Mouse (Mus musculus) urinary bladder, postnatal 4 days (tissue): ENCODE measurements around the gene Taf12.

Experiments used
- DNase-seq, 2 experiments: peaks; one replicate each; pipeline ENCODE4 v3.0.0; 2021 to 2022; ENCODE audit warnings: low spot score in 2 of 2

Taf12 gene

GRCm38 (mm10) chr4:132274156-132274862 is at the start of gene Taf12:
Gene Taf12 (plus strand): TSS chr4:132274375.
- peak; percentile 89 to 92 for DNase-seq

DNA sequence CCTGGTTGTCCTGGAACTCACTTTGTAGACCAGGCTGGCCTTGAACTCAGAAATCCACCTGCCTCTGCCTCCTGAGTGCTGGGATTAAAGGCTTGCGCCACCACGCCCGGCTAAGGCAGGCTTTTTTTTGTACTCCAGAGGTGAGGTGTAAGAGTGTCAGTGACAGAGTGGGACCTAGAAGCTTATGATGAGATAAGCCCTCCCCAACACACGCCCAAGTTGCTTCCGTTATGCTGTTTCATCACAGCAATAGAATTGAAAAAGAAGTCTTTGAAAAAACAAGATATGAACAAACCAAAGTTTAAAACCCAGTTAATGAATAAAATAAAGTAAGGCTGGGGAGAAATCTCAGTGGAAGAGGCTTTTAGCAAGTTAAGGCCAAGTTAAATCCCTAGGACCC is 43.8 kb upstream of the Taf12 start:
- no peak for DNase-seq

DNA sequence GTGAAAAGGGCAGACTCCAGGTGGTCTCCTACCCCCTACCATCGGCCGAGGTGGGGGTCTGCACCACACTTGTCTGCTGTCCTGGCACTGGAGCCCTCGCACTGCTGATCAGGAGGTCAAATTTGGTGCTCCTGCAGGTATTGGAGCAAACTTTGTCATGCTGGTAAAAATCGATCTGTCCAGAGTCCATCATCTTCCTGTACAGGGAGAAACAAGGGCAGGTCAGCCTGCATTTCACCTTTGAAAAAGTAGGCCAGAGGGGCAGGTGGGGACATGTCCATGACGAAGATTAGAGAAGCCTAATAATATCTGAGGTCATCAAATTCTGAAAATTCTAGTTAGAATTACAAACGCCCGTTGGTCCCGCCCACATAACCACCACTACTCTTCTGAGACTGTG is 39.5 kb upstream of the Taf12 start:
- no peak for DNase-seq

GRCm38 (mm10) chr4:132238356-132238755 is 35.8 kb upstream of the Taf12 start:
- DNase-seq: no peak

DNA sequence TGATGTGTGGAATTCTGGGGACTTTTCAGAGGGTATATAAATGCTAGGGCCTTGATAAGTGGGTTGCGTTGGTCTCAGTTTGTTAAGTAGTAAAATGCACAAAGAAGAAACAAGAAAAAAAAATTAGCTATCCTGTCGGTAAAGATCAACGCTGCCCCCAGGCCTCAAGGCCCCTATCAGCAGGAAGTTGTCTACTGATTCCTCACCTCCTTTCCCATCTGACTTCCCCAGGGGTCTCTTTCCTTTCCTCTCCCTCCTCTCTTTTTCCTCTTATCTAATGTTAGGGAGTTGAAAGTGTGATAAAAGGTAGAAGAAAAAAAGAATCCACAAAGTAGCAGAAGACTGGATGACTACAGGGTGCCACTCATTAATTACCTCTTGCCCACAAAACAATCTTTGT is 33.8 kb upstream of the Taf12 start:
- no peak for DNase-seq

- DNase-seq: no peak
Observed at GRCm38 (mm10) chr4:132241208-132241607, 33.0 kb upstream of the Taf12 start.

- no peak for DNase-seq
Observed at GRCm38 (mm10) chr4:132245643-132246042, 28.5 kb upstream of the Taf12 start.

GRCm38 (mm10) chr4:132247451-132247997 is 26.7 kb upstream of the Taf12 start:
- no peak for DNase-seq

DNA sequence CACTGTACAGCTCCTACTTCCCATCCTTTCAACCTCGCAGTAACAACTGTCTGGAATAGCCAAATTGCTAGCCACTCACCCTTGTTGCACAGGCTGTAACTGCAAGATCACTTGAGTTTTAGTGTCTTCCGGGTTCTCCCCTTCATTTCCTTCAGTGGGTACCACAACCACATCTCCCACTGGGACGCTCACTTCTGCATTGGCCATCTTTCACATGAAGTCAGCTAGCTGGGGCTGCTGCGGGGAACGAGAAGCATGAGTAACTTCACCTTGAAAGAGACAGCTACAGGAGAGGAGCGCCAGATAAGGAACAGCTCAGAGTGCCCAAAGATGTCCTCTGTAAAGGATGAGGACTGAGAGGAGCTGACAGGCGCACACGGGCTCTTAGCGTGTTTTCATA is 22.6 kb upstream of the Taf12 start:
- no peak for DNase-seq

- no peak for DNase-seq
Observed at GRCm38 (mm10) chr4:132253128-132253527, 21.0 kb upstream of the Taf12 start.

DNA sequence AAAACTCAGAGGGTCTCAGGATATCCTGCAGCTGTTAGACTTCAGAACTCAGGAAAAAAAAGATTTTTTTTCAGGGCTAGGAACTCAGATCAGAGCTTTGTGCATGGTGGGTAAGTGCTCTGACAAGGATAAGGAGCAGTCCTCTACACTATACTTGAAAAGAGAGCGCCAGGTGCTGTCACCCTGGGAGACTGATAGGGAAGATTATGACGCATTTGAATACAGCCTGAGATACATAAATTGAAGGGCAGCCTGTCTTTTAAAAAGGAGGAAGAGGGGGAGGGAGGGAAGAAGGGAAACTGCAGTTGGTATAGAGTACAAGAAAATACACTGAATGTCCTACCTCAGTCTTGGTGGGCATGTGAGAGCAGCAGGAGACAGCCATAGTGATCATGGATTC is 20.6 kb upstream of the Taf12 start:
- no peak for DNase-seq

DNA sequence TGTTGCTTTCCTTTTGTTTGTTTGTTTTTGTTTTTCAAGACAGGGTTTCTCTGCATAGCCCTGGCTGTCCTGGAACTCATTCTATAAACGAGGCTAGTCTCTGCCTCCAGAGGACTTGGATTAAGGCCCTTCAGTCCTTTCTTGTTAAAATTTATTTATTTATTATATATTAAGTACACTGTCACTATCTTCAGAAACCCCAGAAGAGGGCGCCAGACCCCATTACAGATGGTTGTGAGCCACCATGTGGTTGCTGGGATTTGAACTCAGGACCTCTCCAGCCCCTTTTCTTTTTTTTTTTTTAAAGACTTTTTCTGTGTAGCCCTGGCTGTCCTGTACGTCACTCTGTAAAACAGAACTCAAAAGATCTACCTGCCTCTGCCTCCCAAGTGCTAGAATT is 19.2 kb upstream of the Taf12 start:
- DNase-seq: no peak

GRCm38 (mm10) chr4:132256384-132256783 is 17.8 kb upstream of the Taf12 start:
- no peak for DNase-seq

DNA sequence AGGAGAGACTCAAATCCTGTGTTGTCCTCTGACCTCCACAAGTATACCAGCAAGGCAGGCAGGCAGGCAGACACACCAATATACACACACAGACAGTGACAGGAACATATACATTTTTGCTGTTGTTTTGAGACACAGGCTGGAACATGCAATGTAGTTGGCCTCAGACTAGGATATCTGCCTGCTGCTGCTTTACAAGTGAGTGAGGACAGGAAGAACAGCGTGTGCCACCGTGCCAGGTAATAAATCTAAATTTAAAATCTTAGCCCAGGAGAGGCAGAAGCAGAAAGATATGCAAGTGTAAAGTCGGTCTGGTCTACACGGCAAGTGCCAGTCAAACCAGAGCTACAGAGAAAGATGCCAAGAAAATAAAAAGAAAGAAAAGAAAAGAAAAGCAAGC is 14.9 kb upstream of the Taf12 start:
- DNase-seq: no peak

DNA sequence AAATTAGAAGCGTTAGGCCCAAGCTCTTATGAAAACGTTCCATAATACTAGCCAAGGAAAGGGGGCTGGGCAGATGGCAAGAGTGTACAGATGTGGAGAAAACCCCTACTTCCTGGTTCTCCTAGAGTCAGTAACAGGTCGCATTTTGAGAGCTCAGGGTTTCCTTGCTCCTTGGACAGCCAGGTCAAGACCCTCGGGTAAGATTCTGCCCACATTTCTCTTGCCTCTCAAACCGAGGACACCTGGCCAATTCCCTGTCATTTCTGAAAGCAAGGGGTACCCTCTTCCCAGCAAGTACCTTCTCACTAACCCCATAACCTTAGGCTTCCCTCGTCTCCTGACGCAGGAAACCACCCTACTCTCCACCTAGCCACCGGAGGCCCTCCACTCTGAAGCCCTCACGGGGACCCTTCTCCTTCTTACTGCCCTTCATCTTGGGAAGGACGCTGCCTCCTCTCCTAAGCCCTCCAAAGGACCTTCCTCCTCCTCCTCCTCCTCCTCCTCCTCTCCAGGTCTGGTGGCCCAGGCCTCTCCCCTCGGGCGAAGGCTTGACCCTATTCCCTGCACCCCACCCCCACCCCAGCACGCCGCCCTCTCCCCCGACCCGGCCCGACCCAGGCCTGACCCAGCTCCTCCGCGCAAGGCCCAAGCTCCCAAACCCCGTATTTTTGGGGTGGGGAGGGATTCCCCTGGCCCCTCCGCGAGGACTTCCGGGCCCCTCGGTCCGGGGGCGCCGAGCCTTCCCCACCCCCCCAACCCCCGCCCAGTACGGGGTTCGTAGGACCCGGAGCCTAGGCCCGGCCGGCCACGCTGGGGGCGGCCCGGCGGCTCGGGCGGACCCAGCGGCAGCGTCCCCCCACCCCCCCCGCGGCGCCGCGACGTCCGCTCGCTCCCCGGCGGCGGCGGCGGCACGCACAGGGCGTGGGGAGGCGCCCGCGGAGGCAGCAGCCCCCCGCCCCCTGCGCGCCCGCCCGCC is 13.5 kb upstream of the Taf12 start:
- peak in 1 of 2 experiments; percentile 61 for DNase-seq

- DNase-seq: peak; percentile 69 to 75
Observed at GRCm38 (mm10) chr4:132261514-132262357, 12.4 kb upstream of the Taf12 start, which contains the start of gene Gmeb1. Gene Gmeb1 (minus strand): TSS chr4:132261602.

DNA sequence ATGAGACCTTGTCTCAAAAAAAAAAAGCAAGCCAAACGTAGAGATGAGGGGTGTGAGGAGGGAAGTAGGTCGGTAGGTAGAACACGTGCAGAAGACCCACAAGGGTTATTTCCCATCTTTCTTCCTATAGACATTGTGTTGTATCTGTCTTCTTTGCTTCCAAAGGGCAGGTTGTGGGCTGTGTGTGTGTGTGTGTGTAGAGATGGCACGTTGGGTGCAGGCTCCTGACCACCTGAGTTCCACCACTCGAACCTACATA is 11.9 kb upstream of the Taf12 start:
- no peak for DNase-seq

DNA sequence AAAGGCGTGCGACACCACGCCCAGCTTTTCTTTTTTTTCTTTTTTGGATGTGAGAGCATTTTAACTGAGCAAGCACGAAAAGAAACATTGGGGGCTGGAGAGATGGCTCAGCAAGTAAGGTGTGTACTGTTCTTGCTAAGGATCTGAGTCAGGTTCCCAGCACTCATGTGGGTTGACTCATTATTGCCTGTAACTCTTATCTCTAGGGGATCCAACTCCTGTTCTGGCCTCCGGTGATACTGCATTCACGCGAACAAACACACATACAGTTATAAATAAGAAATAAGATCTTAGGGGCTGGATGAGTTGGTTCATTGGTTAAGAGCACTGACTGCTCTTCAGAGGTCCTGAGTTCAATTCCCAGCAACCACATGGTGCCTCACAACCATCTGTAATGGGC is 10.9 kb upstream of the Taf12 start:
- DNase-seq: no peak

GRCm38 (mm10) chr4:132266835-132267349 is 7.3 kb upstream of the Taf12 start:
- no peak for DNase-seq

GRCm38 (mm10) chr4:132268871-132269739 is 5.1 kb upstream of the Taf12 start:
- no peak for DNase-seq
